Mouse (Mus musculus): ENCODE measurements around the gene Dtnbp1.

DNA sequence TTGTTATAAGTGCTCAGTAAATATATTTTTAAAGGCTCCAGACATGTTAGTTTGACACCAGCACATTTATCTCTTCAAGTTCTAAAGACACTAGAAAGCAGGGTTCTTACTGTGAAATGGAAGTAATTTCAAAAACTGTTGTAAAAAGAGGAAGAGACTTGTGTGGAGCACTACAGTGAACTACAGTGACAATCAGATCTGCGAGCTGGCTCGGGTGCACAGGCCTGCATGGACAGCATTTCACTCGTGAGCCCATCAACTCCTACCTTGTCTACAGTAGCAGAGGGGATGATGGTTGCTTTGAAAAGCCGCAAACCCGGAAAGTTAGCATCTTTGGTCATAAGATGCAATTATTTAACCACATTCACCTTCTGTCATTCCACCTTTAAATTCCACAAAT lies 5.6 kb downstream of the Dtnbp1 start:
- no peak for TF ChIP-seq CTCF (IDR thresholded peaks at IDR 0.05; ENCODE audit: borderline replicate concordance, insufficient read depth, low read depth, low read length)
- no peak for TF ChIP-seq POLR2A (IDR thresholded peaks at IDR 0.05; ENCODE audit: borderline replicate concordance, insufficient read depth, low read length)

All from cerebellum, adult 2 months (tissue).